Mouse (Mus musculus) testis, adult 2 months (tissue): Measurements from ENCODE around the gene Fam166a.

Source experiments
- CTCF ChIP-seq: fragments of 200-500 bp; IDR thresholded peaks from 2 replicates; pipeline ENCODE4 v1.5.1; 2012; ENCODE audit warnings: low read depth, mild to moderate bottlenecking, inconsistent platforms, low read length, moderate library complexity; ENCODE audit not compliant: control insufficient read depth, insufficient read depth, insufficient replicate concordance
- POLR2A ChIP-seq: fragments of 200-500 bp; IDR thresholded peaks from 2 replicates; pipeline ENCODE4 v1.6.1; 2012; ENCODE audit warnings: low read depth, mild to moderate bottlenecking, inconsistent platforms, low read length, moderate library complexity; ENCODE audit not compliant: control insufficient read depth

GRCm38 (mm10) chr2:25221331-25221772 is 2.8 kb downstream of the Fam166a start:
- no peak for TF ChIP-seq CTCF
- TF ChIP-seq POLR2A, result no peak
